Mouse (Mus musculus) neural tube, embryonic 10.5 days (tissue): ENCODE results near the gene Alk.
"Not testable (repeated sequence)": the region's sequence is repeated elsewhere in the genome, so short reads cannot be mapped to it uniquely, and the experiment has no call there.

Experiments used
- DNase-seq: peaks from one replicate; pipeline ENCODE4 v3.0.0-alpha.2; 2017; ENCODE audit warnings: low spot score; ENCODE audit errors: extremely low spot score

Alk gene

DNA sequence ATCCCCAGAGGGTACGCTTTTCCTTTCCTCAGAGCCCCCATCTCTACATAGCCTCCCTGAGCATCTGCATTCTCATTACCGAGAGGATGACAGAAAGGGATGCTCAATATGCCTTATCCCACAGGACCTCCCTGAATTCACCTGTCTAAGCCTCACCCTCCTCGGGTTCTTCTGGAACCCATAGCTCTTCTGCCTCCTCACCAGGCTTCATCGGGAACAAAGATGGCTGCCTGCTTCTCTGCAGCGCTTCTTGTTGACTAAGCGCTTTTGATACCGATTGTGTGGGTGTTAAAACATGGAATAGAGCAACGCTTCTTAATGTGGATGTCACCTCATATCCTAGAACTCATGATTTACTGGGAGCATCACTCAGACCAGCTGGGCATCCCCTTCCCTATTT is 75.9 kb downstream of the Alk start:
- no peak for DNase-seq

DNA sequence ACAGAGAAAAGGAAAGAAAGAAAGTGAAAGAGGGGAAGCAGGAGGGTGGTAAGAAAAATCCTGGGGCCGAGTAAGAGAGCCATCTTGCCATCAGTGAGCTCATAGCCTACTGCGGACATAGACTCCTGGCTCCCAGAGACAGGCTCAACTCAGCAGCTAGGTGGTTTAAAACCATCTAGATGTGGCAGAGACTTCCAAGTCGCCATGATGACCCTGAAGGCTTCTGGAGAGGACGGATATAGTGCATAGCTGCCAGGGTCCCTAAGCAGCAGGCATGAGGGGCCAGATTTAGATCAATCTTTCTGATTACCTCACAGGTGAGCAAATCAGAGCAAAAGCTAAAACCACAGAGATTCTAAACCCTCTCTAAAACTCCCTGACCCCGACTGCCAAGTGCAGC is 76.9 kb downstream of the Alk start:
- DNase-seq = no peak

DNA sequence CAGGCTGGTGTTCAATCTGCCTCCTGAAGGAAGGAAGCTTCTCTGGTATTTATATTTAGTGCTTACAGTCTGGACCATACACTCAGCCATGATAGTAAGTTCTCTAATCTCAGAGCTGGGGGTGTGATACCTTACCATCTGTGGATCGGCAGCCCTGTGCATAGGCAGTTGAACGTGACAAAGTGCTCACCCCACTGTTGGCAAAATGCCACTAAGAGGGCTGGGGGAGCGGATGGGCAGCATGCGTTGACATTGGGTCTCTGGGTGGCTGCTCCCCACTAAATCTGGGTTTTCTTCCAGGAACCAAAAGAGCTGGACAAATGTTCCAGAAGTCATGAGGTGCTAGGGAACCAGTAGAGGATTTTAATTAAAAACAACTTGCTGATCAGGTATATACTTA is 78.1 kb downstream of the Alk start:
- DNase-seq = no peak

DNA sequence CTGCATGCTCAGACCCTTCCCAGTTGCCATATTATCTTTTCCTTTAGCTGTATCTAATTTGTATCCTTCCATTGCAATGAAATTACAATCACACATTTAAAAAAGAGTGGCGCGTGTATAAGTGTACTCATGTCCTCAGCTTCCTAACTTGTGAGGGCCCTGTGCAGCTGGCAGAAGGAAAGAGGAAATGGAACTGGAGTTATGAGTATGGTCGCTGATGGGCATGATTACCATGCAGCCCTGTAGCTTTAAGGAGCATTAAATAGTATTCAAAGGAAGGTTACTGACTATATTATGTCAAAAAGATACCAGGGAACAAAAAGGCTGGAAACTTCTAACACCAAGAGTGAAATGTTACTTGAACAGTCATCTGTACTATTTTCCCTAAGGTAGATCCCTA is 79.6 kb downstream of the Alk start:
- DNase-seq = no peak

DNA sequence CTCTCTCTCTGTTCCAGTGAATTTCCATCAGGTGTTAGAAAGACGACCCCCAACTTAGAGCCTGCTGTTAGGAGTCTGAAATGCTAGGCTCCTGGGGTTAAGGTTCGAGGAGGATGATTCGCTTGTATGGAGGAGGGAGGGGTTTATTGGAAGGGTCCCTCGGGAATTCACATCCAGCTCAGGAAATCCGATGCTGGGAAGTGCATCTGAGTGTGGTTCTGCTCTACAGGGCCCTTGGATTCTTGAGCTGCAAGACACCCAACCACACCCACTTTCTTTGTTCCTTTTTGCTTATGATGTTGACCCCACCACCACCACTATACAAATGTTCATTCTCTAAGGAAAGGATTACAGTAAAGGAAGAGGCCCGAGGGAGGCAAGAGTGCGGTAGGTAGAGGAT is 81.4 kb downstream of the Alk start:
- no peak for DNase-seq

DNA sequence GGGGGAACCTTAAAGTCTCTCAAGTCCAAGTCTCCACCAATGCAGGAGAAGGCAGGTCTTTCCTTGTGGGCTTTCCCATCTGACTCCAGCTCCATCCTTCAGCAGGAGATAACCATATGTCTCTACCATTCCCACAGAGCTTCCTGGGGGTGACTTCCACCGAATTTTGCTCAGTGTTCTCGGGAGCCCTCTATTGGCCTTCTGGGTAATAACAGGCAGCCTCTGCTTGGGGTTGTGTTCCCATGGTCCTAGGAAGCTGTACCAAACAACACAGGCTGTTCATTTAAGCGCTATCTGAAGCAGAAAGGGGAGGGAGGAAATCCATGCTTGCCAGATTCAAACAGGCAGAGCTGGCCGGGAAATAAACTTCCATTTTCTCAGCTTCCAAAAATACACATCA is 82.0 kb downstream of the Alk start:
- peak; percentile 44 for DNase-seq

DNA sequence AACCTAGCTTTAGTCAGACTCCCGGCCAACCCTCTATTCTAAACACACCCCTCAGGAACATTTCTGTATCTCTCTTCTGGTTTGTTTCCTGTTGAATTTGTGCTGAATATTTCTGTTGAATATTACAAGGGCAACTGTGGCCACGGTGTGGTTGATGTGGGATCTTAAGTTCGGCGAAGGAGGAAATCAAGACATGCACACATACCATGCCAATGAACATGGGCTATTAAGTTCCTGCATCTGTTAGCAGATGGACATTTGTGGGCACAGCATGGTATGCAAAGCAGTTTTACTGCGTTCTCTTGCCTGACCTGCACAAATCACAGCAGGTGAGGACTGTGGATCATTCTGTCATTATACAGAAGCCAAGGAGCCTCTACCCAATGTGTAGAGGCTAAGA is 83.1 kb downstream of the Alk start:
- no peak for DNase-seq

DNA sequence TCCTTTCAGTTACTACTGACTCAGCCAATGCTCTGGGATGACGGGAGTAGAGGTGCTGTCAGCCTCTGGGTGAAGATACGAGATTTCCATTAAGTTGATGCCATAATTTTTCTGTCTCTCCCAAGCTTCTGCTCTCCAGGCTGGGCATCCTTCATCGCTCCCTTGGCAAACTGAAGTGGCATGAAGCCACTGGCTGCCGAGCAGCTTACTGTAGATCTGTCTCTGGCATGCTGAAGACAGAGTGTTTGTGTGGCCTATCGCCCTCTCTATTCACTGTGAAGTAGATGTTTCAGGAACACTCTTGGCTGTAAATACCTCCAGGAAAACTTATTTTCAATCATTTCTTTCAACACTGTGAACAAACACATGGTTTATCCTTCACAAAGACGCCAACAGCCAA is 93.7 kb downstream of the Alk start:
- DNase-seq = no peak

DNA sequence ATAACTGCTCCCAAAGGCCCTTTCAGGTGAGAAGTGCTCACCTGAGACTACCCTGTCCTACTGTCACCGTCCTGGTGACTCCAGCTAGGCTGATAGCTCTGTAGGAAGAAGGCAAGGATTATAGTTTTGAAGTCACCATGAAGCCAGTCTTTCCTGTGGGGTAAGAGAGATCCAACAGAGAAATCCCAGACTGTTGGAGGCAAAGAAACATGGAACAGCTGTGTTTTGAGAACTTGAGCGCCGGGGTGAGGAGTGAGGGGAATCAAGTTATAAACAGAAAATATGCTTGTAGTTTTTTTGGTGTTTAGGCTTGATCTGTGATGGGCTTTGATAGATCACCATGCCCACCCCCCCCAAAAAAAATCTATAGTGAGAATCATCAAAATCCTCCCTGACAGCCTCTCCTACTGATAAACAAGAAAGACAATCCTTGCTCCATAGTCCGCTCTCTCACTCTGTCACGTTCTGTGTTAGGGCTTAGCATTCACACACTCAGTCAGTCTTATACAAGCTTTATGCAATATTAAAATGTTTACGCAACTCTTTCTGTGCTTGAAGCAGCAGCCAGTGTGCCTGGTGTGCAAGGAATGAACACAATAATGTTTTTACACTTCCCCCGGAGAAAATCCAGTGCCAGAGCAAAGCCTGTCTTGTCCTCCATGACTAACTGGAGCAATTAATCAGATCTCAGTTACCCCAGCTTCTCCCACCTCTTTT is 95.6 kb downstream of the Alk start:
- no peak for DNase-seq

DNA sequence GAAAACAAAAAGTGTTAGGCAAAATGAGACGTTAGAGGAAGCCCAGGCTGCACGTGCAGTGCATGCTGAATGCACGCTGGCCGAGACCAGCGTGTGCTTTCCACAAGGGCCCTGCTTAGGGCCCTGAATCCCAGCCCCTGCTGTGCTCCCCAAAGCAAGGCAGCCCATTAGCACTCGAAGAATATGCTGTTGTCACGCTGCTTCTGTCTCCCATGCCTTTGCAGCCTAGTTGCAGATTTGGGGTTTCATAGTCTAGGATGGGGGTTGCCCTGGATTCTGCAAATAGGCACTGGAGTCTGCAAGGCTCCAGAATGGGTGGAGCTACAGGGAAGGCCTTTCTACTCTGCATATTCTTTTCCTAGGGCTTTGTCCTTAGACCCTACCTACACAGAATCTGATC is 99.2 kb downstream of the Alk start:
- DNase-seq = no peak

DNA sequence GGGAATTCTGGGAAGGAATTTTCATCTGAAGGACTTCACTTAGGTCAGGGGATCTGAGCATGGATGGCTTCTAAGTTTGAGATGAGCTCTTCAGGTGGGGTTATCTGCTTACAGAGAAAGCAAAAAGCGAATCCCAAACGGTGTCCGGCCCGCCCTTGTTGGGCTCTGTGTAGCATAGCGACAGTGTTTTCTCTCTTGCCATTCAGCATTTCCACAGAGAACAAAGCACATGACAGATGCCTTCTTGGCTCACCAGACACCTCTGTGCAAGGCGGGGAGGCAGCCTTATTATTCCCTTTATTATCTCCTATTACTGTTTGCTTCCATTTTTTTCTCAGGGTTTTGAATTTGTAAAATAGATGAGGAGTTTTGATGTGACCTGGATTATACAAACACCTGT is 99.8 kb downstream of the Alk start:
- DNase-seq = no peak

DNA sequence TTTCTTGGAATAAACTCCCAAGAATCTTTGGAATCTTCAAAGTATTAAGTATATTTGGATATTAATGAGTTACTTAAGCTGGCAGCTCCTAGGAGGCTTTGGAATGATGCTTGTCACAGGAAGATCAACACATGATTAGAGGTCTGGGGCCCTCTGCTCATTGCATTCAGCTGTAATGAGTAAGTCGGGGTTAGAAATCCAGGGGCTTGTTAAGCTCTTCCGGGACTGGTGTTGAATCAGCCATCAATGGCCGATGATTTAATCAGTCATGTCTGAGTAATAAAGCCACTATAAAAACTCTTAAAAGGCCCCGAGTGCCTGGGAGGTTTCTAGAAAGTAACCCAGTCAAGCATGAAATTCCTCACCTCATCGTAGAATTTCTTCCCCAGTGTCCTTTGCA is 109.0 kb downstream of the Alk start:
- no peak for DNase-seq

DNA sequence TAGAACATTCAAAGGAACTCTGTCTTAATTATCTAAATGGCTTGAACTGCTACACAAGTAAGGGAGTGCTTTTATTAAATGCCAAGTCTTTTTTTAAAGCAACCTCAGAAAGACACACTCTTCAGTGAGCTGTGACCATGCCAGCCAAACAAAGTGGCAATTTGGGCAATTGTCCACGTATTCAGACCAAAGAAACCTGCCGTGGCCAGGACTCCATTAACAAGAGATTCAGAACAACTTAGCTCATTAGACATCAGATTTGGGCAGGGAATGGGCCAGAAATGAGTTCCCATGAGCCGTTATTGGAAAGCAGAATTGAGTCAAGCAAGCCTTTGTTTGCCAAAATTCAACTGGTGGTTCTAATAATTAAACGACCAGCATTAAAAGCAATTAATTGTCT is 118.8 kb downstream of the Alk start:
- DNase-seq = no peak

DNA sequence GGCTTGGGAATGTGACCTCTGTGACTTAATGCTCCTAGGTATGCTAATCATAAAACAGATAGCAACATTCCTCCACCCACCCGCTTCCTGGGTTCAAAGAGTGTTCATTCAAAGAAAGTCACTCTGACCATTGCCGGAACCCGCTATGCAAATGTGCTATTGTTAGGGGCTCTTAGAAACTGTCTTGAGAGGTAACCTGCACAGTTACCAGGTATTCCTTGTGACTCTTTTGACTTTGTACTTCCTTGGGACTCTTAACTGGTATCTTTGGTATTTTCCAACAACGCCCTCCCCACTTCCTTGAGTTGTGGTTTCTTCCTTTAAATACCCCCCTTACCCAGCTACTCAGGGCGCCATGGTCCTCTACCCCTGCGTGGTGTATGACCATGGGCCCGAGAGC is 125.2 kb downstream of the Alk start:
- not testable (repeated sequence) for DNase-seq

DNA sequence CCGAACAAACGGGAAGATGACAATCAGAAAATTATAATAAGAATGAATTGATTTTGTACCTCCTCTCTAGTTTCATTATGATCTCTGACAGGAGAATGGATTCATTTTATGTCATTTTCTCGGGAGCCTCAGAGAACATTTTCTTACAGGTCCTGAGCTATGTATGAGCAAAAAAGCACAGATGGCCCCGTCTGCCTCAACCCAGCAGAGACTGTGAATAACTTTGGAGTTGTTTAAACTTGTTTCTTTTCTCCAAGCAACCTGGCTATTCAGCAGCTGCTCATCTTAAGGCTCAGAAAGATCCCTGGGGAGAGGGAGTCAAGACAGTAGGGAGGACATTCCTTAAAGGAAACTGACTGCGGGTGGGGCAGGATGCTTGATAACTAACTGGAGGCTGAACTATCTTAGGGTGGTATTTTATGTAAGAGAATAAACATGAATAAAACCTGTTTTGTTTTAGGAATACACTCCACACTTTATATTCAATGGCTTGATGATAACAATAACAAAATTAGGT is 126.5 kb downstream of the Alk start:
- no peak for DNase-seq

DNA sequence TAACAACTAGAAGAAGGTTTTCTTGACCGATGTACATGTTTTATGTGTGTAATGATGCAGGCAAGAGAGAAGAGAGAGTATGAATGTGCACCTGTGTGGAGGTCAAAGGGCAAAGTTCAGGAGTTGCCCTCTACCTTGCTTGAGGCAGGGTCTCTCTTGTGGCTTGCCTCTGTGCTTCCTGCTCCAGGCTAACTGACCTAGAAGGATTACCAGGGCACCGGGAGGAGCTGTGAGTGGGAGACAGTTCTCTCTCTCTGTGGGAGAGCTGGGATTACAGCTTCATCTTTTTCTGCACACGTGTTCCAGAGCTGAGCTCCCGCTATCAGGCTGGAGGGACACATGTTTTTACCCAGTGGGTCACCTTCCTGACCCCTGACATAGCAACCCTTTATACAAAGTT is 127.5 kb downstream of the Alk start:
- DNase-seq = no peak

DNA sequence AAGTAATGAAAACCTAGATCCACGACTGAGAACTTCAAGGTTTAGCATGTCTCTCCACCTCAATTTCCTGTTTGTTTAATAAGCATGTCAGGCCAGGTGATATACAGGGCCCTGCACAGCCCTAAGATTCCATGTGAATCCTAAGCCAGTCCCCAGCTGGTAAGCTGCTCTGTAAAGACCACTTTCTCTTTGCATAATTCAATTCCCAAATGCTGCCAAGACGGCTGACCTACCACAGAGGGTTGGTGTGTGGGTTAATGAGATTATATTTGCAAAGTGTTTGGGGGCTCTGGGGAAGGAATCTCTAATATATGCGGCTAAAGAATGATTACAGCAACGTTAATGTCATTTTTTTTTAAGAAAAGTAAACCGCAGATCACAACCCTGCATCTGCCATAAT is 130.3 kb downstream of the Alk start:
- DNase-seq = no peak

DNA sequence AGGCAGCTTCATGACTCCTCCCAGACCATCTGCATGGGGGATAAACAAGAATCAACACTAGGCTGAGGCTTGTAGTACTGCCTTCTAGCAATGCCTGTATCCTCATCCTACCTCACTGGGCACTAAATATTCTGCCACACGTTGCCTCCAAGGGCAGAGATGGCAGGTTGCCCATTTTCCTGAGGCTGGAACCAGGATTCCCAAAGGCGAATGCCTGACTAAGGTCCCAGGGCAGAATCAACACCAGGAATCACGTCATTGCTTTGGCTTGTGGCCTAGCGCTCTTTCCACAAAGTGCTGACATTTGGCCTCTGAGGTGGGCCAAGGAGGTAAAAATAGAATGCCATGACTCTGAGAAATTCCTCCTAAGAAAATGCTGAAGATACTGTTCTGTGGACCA is 155.9 kb downstream of the Alk start:
- no peak for DNase-seq

DNA sequence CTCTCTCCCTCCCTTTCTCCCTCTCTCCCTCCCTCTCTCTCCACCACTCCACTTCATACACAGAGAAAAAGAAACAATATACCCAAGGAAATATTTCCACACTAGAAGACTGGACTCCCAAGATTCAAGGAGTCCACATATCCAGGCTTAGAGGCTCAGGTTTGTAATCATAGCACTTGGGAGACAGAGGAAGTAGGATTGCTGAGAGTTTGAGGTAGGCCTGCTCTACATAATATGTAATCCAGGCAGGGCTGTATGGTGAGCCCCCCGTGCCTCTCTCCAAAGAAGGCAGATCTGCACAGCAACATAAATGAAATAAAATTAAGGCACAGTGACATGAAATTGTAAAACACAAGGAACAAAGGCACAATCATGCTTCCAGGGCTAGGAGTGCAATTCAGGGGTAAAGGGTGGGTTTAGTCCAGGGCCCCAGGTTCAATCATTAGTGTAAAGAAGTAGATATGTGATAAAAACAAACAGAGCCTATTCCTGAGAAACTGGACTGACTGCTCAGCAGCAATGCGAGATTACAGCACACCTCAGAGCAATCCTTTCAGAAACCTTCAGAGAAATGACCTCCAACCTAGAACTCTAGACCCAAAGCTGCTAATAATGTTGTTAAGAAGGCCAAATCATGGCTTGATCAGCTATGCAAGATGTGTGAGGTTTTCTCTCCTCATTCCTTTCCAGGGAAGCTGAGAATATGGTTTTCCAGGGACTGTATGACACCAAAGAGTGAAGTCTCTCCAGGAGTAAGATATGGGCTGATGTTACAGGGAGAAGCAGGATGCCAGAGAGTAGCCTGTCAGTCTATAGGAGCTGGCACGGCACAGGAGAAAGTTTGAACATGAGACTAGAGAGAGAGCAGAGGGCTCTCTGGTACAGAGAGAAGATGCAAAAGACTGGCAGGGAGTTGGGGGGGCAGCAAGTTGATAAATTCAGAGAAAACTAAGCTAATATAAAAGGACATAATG is 158.9 kb downstream of the Alk start:
- DNase-seq = no peak

DNA sequence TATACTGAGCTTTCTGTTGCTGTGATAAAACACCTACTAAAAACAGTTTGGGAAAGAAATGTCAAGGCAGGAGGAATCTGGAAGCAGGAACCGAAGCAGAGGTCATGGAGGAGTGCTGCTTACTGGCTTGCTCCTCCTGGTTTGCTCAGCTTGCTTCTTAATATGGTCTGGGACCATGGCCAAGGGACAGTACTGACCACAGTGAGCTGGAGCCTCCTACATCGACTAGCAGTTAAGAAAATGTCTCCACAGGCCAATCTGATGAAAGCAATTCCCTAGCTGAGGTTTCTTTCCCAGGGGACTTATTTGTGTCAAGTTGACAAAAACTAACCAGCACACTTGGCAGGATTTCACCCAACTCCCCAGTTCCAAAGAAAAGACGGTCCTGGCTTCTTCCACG is 187.0 kb downstream of the Alk start:
- DNase-seq = no peak

DNA sequence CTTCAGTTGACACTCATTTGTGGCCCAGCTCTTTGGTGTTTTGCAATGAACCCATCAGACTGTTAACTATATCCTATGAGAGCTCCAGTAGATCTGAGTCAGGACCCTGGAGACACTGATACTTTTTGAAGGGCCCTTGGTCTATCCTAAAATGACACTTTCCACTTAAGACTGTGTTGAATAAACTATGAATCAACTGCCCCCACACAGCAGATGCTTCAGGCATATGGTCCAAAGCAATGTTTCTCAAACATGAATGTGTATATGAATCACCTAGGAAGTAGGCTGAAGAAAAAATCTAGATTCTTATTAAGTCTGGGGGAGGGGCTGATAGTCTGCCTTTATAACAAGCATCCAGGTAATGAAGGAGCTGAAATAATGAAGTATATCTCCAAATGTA is 189.8 kb downstream of the Alk start:
- DNase-seq = no peak

DNA sequence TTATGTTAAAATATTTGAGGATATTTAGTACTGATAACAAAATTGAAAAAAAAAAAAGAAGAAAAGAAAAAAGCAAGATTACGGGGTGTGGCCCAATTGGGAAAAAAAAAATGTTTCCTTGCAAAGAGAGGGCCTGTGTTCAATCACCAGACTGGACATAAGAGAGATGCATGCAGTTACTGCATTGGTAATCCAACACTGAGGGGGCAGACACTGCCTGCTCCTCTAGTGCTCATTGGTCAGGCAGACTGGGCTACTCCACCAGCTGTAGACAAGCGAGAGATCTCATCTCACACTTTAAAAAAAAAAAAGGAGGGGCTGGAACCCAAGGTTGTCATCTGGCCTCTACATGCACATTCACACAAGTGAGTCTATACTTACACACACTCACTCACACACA is 199.6 kb downstream of the Alk start:
- no peak for DNase-seq

DNA sequence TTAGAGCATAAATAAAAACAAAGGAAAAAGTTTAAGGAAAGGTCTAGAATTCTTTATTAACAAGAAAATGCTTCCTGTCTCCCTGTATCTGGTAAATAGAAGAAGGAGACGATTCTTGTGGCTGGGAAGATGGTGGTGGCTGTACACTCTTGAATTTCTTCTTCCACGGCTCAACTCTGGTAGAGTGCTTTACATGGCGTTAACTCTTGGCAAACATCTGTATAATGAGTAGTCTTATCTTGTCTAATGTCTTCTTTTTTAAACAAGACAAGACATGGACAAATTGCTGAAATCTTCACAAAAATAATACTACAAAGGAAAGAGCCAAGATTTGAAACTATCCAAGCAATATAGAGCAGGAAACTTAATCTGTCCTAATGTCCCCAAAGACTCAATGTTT is 202.6 kb downstream of the Alk start:
- DNase-seq = no peak
